Mouse (Mus musculus) hindbrain, embryonic 10.5 days (tissue): ENCODE results near the gene Hoxc9. TPM values are rescaled to one million over a fixed set of nuclear protein-coding genes. Genes with fewer than 3 reads are reported as not detected.

ENCODE experiments used
- DNase-seq: peaks from one replicate; pipeline ENCODE4 v3.0.0-alpha.2; 2017; ENCODE audit warnings: low spot score
- H3K27ac ChIP-seq: fragments of 300-500 bp; sonication (generic); 2 replicates; pipeline ENCODE4 v1.5.1; 2016; ENCODE audit warnings: mild to moderate bottlenecking, moderate library complexity
- H3K27me3 ChIP-seq: fragments of 300-500 bp; sonication (generic); 2 replicates; pipeline ENCODE4 v1.6.1; 2016; ENCODE audit warnings: mild to moderate bottlenecking; ENCODE audit not compliant: poor library complexity, insufficient read depth, severe bottlenecking
- H3K36me3 ChIP-seq: fragments of 300-500 bp; sonication (generic); 2 replicates; pipeline ENCODE4 v1.6.1; 2016; ENCODE audit warnings: mild to moderate bottlenecking, moderate library complexity
- H3K4me1 ChIP-seq: fragments of 300-500 bp; sonication (generic); replicated peaks from 2 replicates; pipeline ENCODE4 v1.6.1; 2016; ENCODE audit warnings: mild to moderate bottlenecking
- H3K4me3 ChIP-seq: fragments of 300-500 bp; sonication (generic); 2 replicates; pipeline ENCODE4 v1.5.1; 2016; ENCODE audit warnings: mild to moderate bottlenecking, moderate library complexity
- H3K9me3 ChIP-seq: fragments of 300-500 bp; sonication (generic); 2 replicates; pipeline ENCODE4 v1.6.1; 2016; ENCODE audit warnings: mild to moderate bottlenecking, moderate library complexity
- WGBS: fragments of 180-500 bp; shearing (Covaris S2); methylation state at CpG from one replicate; pipeline ENCODE4 v1.1.7; 2016; 5-methylcytosine and 5-hydroxymethylcytosine counted together
- polyA plus RNA-seq: library from polyadenylated mRNA; unstranded; fragments of >200 nt; fragmentation: Nextera tagmentation; extraction: Ambion mirVana; gene quantifications from 2 replicates; pipeline ENCODE4 v1.2.1, GENCODE M21; 2016

The Hoxc9 gene
- polyA plus RNA-seq, 1 experiment from 2014 or later = not detected

DNA sequence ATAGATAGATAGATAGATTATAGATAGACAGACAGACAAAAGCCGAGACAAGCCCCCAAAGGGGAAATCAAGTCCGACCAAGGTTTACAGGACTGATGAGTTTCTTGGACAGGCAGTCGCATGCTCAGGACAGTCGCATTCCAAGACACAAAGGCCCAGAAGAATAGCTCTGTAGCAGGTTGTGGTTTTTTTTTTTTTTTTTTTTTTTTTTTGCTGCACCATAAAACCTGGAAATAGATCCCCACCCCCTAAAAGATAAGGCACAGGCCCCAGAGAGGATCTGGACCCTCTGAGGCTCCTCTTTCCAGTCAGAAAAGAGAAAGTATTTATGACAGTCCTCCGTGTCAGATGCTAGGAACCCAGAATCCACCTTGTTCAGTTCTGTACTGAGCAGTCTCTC is 11.8 kb downstream of the Hoxc9 start:
- H3K9me3 ChIP-seq = no peaks in the 10 kb centered on the region
- no peak for DNase-seq
- H3K4me1 ChIP-seq = no peaks in the 10 kb centered on the region
- H3K27ac ChIP-seq = no peak overlapping the region
- H3K4me3 ChIP-seq = no peak overlapping the region
- peaks cover 100% of the 10 kb centered on the region for H3K27me3 ChIP-seq
- 12% methylated on average over 5 of the region's 5 CpGs for WGBS
- no peaks in the 10 kb centered on the region for H3K36me3 ChIP-seq

DNA sequence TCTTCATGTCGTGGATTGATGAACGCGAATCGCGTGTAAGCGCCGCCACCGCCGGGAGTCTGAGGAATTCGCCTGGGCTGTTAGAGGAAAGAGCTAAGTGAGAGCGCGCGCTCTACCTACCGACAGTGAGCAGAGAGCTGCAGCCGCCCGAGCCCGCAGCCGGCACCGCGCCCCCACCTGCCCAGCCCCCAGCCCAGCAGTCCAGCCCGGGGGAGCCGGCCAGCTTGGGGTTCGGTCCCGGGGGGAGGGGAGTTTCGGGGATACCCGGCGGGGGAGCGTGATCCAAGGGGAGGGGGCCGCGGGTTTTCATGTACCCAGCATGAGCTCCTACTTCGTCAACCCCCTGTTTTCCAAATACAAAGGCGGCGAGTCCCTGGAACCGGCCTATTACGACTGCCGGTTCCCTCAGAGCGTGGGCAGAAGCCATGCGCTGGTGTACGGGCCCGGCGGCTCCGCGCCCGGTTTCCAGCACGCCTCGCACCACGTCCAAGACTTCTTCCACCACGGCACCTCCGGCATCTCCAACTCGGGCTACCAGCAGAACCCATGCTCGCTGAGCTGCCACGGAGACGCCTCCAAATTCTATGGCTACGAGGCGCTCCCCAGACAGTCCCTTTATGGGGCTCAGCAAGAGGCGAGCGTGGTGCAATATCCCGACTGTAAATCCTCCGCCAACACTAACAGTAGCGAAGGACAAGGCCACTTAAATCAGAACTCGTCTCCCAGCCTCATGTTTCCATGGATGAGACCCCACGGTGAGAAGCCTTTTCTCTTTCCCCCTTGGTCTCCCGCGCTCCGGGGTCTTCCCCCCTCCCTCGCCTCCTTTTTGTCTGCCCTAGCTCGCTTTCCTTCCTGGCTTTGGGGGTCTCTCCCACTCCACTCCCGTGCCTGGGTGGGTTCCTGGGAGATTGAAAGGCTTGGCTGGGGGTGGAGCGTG is 14.5 kb downstream of the Hoxc9 start, which contains the start of gene Hoxc8:
Gene Hoxc8, plus strand, starts transcription at position 147 of the 937 bp plus-strand sequence.
- 1% methylated on average over 69 of the region's 69 CpGs for WGBS
- Histone ChIP-seq H3K9me3 (no peaks in the 10 kb centered on the region), H3K27me3 (peaks cover 100% of the 10 kb centered on the region), H3K27ac (no peak within 1 kb of the TSS), H3K36me3 (no peaks in the 10 kb centered on the region), H3K4me1 (no peaks in the 10 kb centered on the region), H3K4me3 (no peak within 1 kb of the TSS)
- DNase-seq = no peak

DNA sequence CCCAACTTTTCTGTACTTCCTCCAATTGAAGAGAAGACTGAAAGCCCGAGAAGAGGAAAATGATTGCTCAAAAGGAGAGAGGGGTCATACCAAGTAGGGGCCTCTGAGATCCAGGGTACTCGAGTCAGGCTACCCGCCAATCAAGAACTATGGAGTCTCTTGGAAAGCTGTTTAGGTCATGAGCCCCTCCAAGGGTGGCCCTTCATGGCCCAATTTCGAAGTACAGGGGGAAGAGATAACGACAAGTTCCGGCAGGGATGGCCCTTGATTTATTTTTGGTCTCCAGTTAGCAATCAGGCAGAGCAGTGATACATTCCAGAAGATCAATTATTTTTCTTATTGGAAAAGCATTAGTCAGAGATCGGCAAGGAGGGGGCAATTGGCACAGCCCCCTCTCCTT is 15.5 kb downstream of the Hoxc9 start:
- H3K4me3 ChIP-seq = no peak overlapping the region
- H3K4me1 ChIP-seq = no peaks in the 10 kb centered on the region
- no peak overlapping the region for H3K27ac ChIP-seq
- H3K36me3 ChIP-seq = no peaks in the 10 kb centered on the region
- no peaks in the 10 kb centered on the region for H3K9me3 ChIP-seq
- DNase-seq = no peak
- peaks cover 100% of the 10 kb centered on the region for H3K27me3 ChIP-seq
- 2% methylated on average over 7 of the region's 7 CpGs for WGBS

DNA sequence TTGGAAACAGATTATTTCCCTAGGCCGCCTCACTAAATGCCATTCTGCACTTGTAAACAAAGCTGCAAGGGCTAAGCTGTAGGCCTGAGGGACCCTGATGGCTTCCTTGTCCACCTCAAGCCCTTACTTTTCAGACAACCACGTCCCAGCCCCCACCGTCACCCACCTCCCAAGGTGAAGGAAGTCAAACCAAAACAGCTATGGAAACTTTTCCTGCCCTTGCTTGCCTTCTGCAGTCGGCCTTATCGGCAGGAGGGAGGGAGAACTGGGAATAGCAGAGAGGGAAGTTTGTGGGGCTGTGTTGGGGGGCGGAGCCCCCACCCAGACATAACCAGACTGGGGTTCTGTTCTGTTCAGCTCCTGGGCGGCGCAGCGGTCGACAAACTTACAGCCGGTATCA is 16.0 kb downstream of the Hoxc9 start:
- DNase-seq = peak; percentile 50
- 1% methylated on average over 11 of the region's 11 CpGs for WGBS
- Histone ChIP-seq H3K9me3 (no peaks in the 10 kb centered on the region), H3K27ac (no peak overlapping the region), H3K4me3 (no peak overlapping the region), H3K36me3 (no peaks in the 10 kb centered on the region), H3K27me3 (peaks cover 100% of the 10 kb centered on the region), H3K4me1 (no peaks in the 10 kb centered on the region)

DNA sequence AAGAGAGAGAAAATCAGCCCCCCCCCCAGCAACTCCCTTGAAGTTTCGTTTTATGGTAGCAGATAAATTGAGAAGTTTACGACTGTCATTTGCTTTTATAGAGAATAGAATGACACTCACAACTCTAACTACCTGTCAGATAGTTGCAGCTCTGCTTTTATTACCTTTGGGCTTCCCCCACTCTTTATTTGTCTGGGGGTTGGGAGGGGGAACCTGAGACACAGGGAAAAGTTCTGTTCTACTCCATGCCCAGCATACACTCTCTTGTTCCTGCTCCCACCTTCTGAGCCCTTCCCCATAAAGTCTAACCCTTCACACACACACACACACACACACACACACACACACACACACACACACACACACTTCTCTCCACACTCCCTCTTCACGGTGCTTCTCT is 16.6 kb downstream of the Hoxc9 start:
- no peak overlapping the region for H3K4me3 ChIP-seq
- no peak overlapping the region for H3K27ac ChIP-seq
- under 1% methylated on average over 3 of the region's 3 CpGs for WGBS
- H3K4me1 ChIP-seq = no peaks in the 10 kb centered on the region
- peaks cover 100% of the 10 kb centered on the region for H3K27me3 ChIP-seq
- no peaks in the 10 kb centered on the region for H3K36me3 ChIP-seq
- DNase-seq = no peak
- H3K9me3 ChIP-seq = no peaks in the 10 kb centered on the region

DNA sequence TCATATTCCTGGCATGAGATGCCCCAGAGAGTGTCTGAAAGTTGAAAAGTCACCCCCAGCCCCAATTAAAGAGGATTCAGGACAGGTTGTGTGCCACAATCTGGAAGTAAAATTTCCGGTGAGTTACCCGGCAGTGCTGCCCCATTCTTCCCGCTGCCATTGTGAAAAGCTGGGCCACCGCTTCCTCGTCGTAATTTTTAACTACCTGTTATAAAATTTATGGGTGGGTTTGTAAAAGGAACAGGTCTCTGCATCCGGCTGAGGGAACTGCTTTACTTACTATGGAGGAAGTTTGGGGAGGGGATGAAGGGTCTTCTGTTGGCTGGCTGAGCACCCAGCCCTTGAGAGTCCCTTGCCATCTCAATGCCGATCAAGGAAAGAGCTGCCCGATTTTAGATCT is 20.3 kb downstream of the Hoxc9 start:
- no peak overlapping the region for H3K27ac ChIP-seq

DNA sequence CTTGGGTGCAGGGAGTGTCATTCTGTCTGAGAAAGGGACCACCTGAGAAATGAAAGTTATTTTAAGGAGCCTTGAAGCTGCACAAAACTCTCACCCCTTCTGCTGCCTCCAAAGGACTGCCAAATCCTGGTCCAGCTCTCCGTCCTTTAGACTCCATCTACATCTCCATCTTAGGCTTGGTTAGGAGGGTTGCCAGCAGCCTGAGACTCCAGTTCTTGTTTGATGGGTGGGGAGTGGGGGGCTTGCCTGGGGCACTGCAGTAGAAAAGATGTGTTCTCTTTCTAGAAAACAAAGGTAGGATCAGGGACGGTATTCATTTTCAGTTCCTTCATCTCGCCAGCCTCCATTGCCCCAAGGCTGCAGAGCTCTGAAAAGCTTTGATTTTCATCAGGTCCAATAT is 21.2 kb downstream of the Hoxc9 start:
- H3K4me1 ChIP-seq = peaks cover 9% of the 10 kb centered on the region
- WGBS = under 1% methylated on average over 3 of the region's 3 CpGs
- H3K4me3 ChIP-seq = no peak overlapping the region
- no peak for DNase-seq
- H3K9me3 ChIP-seq = no peaks in the 10 kb centered on the region
- H3K36me3 ChIP-seq = no peaks in the 10 kb centered on the region
- peaks cover 100% of the 10 kb centered on the region for H3K27me3 ChIP-seq
- no peak overlapping the region for H3K27ac ChIP-seq

More for the DNA sequence above, 20.3 kb downstream of the Hoxc9 start:
- Histone ChIP-seq H3K4me3 (no peak overlapping the region), H3K36me3 (no peaks in the 10 kb centered on the region), H3K4me1 (peaks cover 9% of the 10 kb centered on the region), H3K9me3 (no peaks in the 10 kb centered on the region), H3K27me3 (peaks cover 100% of the 10 kb centered on the region)
- WGBS = 2% methylated on average over 9 of the region's 9 CpGs
- DNase-seq = no peak

DNA sequence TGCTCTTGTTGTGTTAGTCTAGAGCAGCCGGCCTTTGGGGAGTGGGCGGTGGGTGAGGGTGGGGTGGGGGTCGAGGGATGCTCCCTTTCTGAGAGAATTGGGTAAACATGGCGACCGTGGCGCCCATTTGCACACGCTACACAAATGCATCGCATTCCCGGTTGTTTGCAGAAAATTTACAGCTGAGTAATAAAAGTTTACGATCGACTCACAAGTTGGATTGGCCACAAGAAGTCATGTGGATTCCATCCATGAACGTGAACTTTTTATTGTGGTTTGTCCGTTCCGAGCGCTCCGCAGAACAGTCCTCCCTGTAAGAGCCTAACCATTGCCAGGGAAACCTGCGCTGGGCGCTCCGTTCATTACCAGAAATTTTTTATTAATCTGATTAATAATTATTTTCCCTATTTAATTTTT is 21.7 kb downstream of the Hoxc9 start, which contains the start of gene Hoxc6:
Gene Hoxc6, plus strand, starts transcription at position 319 of the 417 bp plus-strand sequence.
- Histone ChIP-seq H3K9me3 (no peaks in the 10 kb centered on the region), H3K36me3 (no peaks in the 10 kb centered on the region), H3K27ac (no peak within 1 kb of the TSS), H3K4me1 (peaks cover 9% of the 10 kb centered on the region), H3K27me3 (peaks cover 100% of the 10 kb centered on the region), H3K4me3 (peak within 1 kb of the TSS; percentile 42)
- 1% methylated on average over 19 of the region's 19 CpGs for WGBS
- DNase-seq = no peak

DNA sequence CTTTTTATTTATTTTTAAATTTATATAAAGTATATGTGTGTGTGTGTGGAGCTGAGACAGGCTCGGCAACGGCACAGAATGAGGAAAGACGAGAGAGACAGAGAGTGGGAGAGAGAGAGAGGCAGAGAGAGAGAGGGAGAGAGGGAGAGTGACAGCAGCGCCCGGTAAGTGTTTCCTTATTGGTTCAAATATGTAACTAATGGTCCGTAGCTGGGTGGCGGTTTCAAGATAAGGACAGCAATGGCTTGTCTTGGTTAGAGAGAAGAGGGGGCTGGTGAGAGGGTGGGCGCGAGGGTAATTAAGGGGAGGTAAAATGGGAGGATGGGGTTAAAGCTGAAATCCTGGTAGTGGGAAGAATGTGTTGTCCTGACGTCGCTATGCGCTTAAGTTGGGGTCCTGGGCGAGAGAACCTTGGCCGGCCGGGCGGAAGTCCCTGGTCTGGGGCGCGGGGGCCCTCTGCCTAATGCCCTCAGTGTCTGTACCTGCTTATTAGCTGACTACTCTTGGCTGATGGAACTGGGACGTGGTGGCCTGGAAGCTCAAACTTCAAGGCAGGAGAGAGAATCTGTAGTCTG is 22.5 kb downstream of the Hoxc9 start:
- Histone ChIP-seq H3K4me3 (peak overlapping the region; percentile 42; the same call in 1 of the 2 replicates), H3K4me1 (peaks cover 9% of the 10 kb centered on the region), H3K27ac (no peak overlapping the region), H3K36me3 (no peaks in the 10 kb centered on the region), H3K27me3 (peaks cover 100% of the 10 kb centered on the region), H3K9me3 (no peaks in the 10 kb centered on the region)
- WGBS = under 1% methylated on average over 19 of the region's 19 CpGs
- no peak for DNase-seq

DNA sequence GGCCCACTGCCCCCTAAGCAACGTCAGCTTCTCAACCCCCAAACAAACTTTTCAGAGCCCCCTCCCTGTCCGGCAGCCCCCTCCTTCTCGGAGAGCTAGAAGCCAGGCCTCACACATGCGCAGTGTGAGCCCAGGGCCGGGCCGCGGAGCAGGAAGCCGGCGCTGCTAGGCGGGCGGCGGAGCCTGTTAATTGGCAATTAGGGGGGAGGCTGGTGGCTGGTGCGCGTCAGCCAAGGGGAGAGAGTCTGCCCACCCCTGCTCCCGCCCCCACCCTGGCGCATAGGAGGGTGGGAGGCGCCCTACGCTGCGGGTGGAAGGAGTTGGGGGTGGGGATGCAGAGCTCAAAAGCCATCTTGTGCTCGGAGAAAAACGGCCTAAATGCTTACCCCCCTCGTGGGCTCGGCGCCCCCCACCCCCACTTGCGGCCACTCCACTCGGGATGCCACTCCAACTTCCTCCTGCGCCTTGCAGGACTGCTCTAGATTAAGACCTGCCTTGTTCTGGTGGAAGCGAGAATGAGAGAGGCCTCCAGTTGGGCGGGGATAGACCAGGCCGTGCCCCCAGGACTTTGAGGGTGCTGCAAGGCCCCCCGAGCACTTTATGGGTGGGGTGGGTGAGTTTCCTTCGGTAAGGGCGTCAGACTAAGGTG is 23.1 kb downstream of the Hoxc9 start:
- H3K27ac ChIP-seq = no peak overlapping the region
- no peaks in the 10 kb centered on the region for H3K9me3 ChIP-seq
- peaks cover 100% of the 10 kb centered on the region for H3K27me3 ChIP-seq
- under 1% methylated on average over 33 of the region's 33 CpGs for WGBS
- no peak for DNase-seq
- H3K36me3 ChIP-seq = no peaks in the 10 kb centered on the region
- peak overlapping the region; percentile 42 for H3K4me3 ChIP-seq
- H3K4me1 ChIP-seq = peaks cover 9% of the 10 kb centered on the region

DNA sequence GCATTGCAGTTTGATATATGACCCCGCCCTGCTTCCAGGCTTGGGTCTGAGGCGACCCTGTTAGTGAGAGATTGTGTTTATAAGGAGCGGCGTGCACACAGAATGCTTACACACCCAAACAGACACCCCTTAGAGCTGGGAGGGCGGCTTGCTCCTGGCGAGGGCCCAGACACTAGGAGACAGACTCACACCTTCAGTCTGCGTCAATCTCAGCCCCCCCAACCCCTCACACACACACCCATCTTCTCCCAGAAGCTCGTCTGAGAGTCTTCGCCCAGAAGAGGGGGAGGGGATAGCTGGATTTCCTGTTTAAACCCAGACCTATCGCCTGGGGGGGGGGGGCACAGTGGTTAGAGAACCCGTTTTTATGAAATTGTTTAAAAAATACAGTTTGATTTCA is 23.7 kb downstream of the Hoxc9 start:
- Histone ChIP-seq H3K36me3 (no peaks in the 10 kb centered on the region), H3K4me3 (no peak overlapping the region), H3K9me3 (no peaks in the 10 kb centered on the region), H3K27ac (no peak overlapping the region), H3K27me3 (peaks cover 100% of the 10 kb centered on the region), H3K4me1 (peaks cover 9% of the 10 kb centered on the region)
- under 1% methylated on average over 10 of the region's 11 CpGs for WGBS
- no peak for DNase-seq

DNA sequence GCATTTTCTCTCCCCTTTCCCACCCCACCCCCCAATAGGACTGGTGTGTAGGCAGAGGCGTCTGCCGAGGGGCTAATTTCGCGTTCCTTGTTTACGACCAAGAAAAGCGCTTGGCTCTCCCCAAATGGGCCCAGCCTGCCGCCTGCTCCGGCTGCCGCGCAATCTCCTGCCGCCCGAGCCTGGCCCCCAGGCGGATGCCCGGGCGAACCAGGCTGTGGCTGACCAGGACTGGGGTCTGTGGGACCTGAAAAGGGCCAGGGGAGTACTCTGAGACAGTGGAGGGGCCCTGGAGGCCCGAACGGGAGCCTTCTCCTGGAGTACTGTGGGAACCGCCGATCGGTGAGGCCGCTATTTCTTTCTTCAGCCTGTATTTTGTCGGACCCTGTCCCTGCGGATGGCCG is 24.3 kb downstream of the Hoxc9 start:
- Histone ChIP-seq H3K9me3 (no peaks in the 10 kb centered on the region), H3K4me3 (no peak overlapping the region), H3K27ac (no peak overlapping the region), H3K4me1 (peaks cover 9% of the 10 kb centered on the region), H3K27me3 (peaks cover 100% of the 10 kb centered on the region), H3K36me3 (no peaks in the 10 kb centered on the region)
- under 1% methylated on average over 24 of the region's 24 CpGs for WGBS
- DNase-seq = no peak

DNA sequence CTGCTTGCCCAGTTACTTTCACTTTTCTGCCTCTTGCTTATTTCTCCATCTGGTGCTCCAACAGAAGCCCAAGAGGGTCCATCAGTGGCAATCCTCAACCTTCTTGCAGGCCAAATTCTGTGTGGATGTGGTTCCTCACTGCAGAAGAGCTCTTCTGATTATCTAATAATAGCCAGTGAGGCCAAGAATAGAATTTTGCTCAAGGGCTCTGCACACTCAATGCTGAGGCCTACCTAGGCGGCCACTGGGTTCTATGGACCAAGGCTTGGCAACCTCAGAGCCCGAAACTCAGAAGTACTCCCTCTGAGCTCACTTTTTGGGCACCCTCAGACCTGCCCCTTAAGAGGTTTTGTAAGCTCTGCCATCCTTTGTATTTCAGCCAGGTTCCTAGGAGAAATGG is 25.1 kb downstream of the Hoxc9 start:
- Histone ChIP-seq H3K27ac (no peak overlapping the region), H3K4me1 (peaks cover 9% of the 10 kb centered on the region), H3K9me3 (no peaks in the 10 kb centered on the region), H3K4me3 (no peak overlapping the region), H3K36me3 (no peaks in the 10 kb centered on the region), H3K27me3 (peaks cover 100% of the 10 kb centered on the region)
- no peak for DNase-seq
- whole genome bisulfite sequencing = 6% methylated on average over 2 of the region's 2 CpGs
